Mouse (Mus musculus): ENCODE measurements around the gene AC141477.1.

- TF ChIP-seq MYOD1 (IDR thresholded peaks at IDR 0.05; ENCODE audit: control insufficient read depth, insufficient read length, low read depth): no peak
- TF ChIP-seq CTCF (IDR thresholded peaks at IDR 0.05; ENCODE audit: control insufficient read depth, insufficient read depth, insufficient read length): no peak
- TF ChIP-seq FOSL1 (IDR thresholded peaks at IDR 0.05; ENCODE audit: insufficient read depth, low read length, poor library complexity, severe bottlenecking): no peak
These were observed 5.9 kb upstream of the AC141477.1 start for GRCm38 (mm10) chr10:76445996-76446681.

Data from C2C12 (cell line).